Mouse (Mus musculus) brain, embryonic 14.5 days (tissue): ENCODE measurements at regions not wholly inside any gene's neighbourhood (a gene's known extent, or its start where the extent isn't known, plus 50 kb on each side); places are given as distances from the start of the nearest gene placed in this dataset.
A peak's percentile ranks its signal among the peaks of the same experiment; 100 is the strongest.

Experiments used
- DNase-seq: peaks from one replicate; pipeline ENCODE4 v3.0.0-alpha.2; 2011; ENCODE audit warnings: low read depth
- CTCF ChIP-seq: fragments of 200-500 bp; IDR thresholded peaks from 2 replicates; pipeline ENCODE4 v1.5.1; 2012; ENCODE audit warnings: inconsistent platforms, mild to moderate bottlenecking, moderate library complexity, borderline replicate concordance; ENCODE audit not compliant: insufficient read depth, insufficient read length; ENCODE audit errors: extremely low read depth
- POLR2A ChIP-seq: fragments of 200-500 bp; IDR thresholded peaks from 2 replicates; pipeline ENCODE4 v1.6.1; 2012; ENCODE audit warnings: mild to moderate bottlenecking, inconsistent platforms, borderline replicate concordance; ENCODE audit not compliant: poor library complexity, insufficient read depth, insufficient read length, severe bottlenecking; ENCODE audit errors: extremely low read depth

DNA sequence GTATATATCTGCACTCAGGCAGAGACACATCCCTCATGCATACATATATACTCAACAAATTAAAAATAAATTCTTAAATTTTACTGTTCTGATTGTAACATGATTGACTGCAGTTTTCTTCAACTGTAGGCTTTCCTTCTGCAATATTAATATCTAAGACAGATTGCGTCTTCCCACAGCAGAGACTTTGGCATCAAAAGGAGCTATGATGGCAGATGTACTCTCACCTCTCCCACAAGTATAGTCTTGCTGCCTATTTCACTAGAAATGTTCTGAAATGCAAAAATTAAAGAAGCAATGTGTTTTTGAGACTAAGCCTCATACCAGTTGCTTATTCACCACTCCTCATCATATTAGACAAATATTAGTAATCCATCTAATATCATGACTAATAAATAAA, 356.5 kb downstream of the Dnah5 start:
- TF ChIP-seq POLR2A (no peak), CTCF (no peak)
- peak; percentile 39 for DNase-seq

DNA sequence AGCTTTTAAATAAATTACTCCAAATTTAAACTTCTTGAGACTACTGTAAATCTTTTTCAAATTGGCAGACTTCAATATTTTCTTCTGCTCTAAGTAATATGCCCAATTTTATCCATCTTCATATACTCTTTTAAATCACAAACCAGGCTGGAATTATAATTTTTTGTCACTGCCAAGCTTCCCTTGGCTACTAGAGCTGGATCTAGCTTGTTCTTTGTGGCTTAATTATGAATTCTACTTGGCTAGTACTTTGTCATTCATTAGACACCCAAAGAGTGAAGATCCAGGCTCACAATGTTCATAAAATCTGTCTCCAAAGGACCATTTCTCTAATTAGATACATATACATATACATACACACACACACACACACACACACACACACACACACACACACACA, 391.7 kb downstream of the Dnah5 start:
- peak; percentile 41 for DNase-seq
- no peak for TF ChIP-seq POLR2A
- TF ChIP-seq CTCF, result no peak

DNA sequence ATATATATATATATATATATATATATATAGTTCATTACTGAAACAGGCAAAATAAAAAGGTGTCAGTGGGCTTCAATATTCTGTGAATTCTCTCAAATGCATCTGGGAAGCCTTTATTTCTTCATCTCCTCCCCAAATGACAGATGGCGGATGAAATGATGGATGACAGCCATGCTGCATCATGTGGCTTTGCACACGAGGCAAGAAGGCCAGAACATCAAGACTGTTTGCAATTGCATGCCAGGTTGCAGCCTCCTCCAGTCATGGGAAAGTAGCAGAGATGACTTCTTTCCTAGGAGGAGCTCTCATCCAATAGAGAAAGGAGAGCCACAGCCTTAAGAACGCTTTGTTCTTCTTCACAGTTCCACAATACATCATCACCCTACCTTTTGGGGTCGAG, 392.2 kb downstream of the Dnah5 start:
- peak; percentile 64 for DNase-seq
- TF ChIP-seq POLR2A, result no peak
- no peak for TF ChIP-seq CTCF

DNA sequence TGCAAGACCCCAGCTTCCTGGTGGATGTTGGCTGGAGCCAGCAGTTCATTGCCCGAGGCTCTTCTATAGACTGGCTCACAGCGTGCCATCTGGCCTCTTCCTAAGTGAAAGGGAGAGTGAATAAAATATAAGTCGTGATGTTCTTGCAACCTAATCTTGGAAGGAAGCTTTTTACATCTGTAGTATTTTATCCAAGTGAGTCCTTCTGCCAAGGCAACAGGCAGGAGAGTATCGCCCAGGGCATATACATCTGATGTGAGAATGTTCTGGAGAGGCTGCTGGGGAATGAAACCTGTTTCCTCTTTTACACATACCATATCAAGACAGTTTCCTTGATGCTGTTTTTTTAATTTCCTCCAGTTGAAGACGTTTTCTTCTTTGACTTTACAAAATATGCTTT, 396.6 kb downstream of the Dnah5 start:
- peak; percentile 49 for DNase-seq
- TF ChIP-seq CTCF (no peak), POLR2A (no peak)

DNA sequence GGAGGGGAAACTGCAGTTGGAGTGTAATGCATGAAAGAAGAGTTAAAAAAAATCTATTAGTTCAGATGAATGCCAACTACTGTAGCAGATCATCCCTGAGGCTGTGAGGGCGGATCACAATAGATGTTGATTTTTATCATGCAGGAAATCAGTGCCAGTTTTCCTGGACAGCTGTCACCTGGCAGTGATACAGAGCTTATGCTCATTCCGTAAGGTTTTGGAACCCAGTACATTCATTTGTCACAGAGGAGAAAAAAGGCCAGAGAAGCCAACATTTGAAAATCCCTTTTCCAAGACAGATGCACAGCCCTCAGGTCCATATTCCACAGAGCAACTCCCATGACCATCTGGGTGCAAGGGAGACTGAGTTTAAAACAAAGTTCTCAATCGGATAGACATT, 412.1 kb downstream of the Dnah5 start:
- peak; percentile 65 for DNase-seq
- TF ChIP-seq POLR2A (no peak), CTCF (no peak)

DNA sequence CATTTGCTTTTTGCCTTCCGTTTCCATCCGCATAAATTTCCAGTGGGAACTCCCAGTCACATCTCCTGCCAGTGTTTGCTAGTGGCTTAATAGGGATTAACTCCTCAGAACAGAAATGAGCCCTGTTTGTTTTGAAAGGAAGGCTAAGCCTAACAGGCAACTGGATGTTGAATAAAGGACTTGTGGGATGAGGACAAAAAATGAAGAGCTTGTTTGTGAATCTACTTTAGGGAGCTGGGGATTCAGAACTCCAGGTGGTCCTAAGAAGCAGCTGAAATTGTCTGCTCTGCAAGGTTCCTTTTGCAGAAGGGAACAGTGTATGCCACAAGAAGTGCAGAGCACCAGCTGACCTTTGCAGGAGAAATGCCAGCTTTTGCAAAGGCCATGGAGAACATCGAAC, 436.8 kb downstream of the Dnah5 start:
- TF ChIP-seq POLR2A, result no peak
- peak; percentile 64 for DNase-seq

DNA sequence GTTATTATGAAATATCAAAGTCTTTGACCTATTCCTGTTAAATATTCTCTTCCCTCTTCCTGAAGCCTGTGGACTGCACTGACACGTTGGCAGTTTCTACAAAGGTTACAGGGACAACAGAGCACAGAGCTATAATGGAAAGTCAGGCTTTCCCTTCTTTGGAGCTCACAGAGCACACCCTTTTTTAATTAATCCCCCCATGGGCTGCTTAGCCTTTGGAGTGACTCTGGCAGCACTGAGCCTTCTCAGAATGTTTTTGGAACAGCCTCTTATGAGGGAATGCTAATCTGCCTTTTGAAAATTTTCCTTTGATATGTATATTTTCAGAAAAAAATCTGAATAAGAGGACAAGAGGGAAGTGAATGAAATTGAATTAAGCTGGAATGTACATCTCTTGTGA, 441.6 kb downstream of the Dnah5 start:
- DNase-seq, result peak; percentile 76

DNA sequence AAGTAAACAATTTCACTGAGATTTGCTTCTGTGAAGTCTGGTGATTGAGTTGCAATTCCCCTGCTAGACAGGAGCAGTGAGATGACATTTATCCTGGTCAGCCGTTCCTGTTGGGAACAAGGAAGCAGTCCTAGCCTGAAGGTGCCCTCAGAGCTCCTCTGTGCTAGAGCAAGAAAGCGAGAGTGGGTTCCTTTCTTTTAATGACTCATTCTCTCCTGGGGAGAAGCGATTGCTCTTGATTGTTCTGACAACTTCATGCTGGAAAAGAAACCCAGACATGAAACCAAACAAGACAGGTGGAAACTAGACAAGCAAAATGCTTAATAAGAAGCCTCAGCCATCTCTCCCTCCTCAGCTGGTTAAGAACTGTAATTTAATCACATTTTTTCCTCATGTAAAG, 450.4 kb downstream of the Dnah5 start:
- TF ChIP-seq CTCF (no peak), POLR2A (no peak)
- no peak for DNase-seq

More for the DNA sequence above, 441.6 kb downstream of the Dnah5 start:
- TF ChIP-seq POLR2A, result no peak
- TF ChIP-seq CTCF, result no peak

DNA sequence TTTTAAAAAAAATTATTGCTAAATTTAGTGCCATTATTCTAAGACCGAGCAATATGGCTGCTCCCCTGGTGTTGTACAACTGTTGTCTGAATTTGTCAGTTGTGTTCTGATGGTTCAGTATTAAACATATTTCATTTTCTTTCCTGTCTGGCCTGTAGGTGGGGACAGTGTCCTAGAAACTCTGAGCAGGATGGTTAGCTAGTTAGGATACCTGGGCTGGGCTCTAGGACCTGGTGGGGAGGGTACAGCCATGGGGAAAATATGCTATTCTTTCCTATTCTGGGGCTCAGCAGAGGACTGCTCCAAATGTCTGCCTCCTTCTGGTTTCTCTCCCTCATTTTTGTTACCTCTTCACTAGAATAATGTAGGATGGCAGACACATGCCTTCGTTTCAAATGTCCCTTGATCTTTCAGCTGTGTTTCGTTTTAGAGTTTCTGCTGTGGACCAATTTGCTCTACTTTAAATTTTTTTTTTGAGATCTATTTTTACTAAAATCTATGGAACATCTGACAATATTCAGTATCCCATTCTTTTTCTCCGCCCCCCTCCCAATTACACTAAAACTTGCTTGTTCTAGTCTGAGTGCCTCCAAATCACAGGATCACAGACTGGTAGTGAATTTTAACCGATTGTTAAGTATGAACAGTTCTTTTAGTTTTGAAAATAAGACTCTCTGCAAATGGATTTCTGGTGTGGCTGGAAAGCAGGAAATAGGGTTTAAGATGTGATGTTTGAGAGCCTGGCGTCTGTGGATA, 460.5 kb downstream of the Dnah5 start:
- DNase-seq, result peak; percentile 64
- TF ChIP-seq POLR2A (no peak), CTCF (peak; percentile 30; the same call in 1 of the 2 replicates)
